Mouse (Mus musculus): ENCODE data around the gene Gpr162. TPM values are rescaled to one million over a fixed set of nuclear protein-coding genes. Genes with fewer than 3 reads are reported as not detected.

The Gpr162 gene
- total RNA-seq, 1 experiment, result 1.7 TPM

- Histone ChIP-seq H3K9ac (ENCODE audit: insufficient read depth, low read depth, low read length, poor library complexity, severe bottlenecking) (no peak overlapping the region), H3K9me3 (ENCODE audit: control insufficient read depth, insufficient read depth, low read depth, low read length) (no peaks in the 10 kb centered on the region), H3K4me3 (ENCODE audit: insufficient read depth in 1 of 2, low read depth in 1 of 2, low read length in 2 of 2, poor library complexity in 1 of 2, severe bottlenecking in 1 of 2) (no peak overlapping the region), H3K36me3 (ENCODE audit: control insufficient read depth, insufficient read depth, low read length, poor library complexity, severe bottlenecking) (no peaks in the 10 kb centered on the region), H3K4me1 (ENCODE audit: control insufficient read depth in 2 of 2, insufficient read depth in 2 of 2, low read length in 2 of 2, poor library complexity in 1 of 2) (no peaks in the 10 kb centered on the region; a peak in 1 of 4 replicates), H3K27ac (ENCODE audit: insufficient read depth, low read depth, low read length, poor library complexity, severe bottlenecking) (no peak overlapping the region)
- DNase-seq (ENCODE audit: low read depth, low spot score), result no peak
- TF ChIP-seq MAFK (IDR thresholded peaks at IDR 0.05; ENCODE audit: insufficient read depth, low read depth, low read length), result peak; percentile 56; the same call in 1 of the 2 replicates
- no peak for TF ChIP-seq ZC3H11A (IDR thresholded peaks at IDR 0.05; ENCODE audit: borderline replicate concordance, low read depth, low read length)
- in situ Hi-C loops (cut with MboI; ENCODE audit: low sequenced_read_pairs in 2 of 2, unreplicated experiment in 2 of 2), result no loop called here
Measured at GRCm38 (mm10) chr6:124890997-124891396, 27.2 kb upstream of the Gpr162 start.

DNA sequence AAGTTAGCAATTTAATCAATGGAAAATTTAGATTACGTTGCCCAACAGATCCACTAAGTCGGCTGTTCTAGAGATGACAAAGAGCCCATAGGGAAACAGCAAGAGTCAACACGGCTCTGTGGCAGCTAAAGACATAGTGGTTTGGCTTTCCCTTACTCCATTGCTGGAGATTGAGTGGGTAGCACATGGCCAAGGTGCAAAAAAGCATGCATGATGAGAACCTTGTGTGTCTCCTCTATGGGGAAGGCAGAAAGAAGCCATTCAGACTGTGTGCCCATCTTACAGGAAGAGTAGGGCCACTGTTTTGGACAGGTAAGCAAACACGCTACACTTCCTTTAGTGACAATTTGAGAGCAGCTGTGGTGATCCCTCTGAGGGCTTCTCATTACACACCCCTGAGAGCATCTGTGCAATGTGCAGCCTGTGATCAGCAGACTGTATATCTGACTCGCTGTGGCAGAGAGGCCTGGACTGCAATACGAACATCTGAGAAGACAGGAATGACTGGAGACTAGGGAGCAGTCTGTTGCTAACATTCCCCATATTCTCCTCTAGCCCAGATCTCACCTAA is 24.9 kb upstream of the Gpr162 start:
- no peaks in the 10 kb centered on the region; a peak in 1 of 4 replicates for H3K4me1 ChIP-seq (ENCODE audit: control insufficient read depth in 2 of 2, insufficient read depth in 2 of 2, low read length in 2 of 2, poor library complexity in 1 of 2)
- in situ Hi-C loops (cut with MboI; ENCODE audit: low sequenced_read_pairs in 2 of 2, unreplicated experiment in 2 of 2), result no loop called here

GRCm38 (mm10) chr6:124887986-124888385 is 24.2 kb upstream of the Gpr162 start, which contains the start of gene Cd4:
Cd4 (minus strand) TSS chr6:124888221.
- DNase-seq (ENCODE audit: low read depth, low spot score), result no peak
- in situ Hi-C loops (cut with MboI; ENCODE audit: low sequenced_read_pairs in 2 of 2, unreplicated experiment in 2 of 2), result no loop called here
- TF ChIP-seq ZC3H11A (IDR thresholded peaks at IDR 0.05; ENCODE audit: borderline replicate concordance, low read depth, low read length) (no peak), ZNF384 (IDR thresholded peaks at IDR 0.05; ENCODE audit: low read depth, low read length) (no peak), MAFK (IDR thresholded peaks at IDR 0.05; ENCODE audit: insufficient read depth, low read depth, low read length) (no peak)
- H3K36me3 ChIP-seq (ENCODE audit: control insufficient read depth, insufficient read depth, low read length, poor library complexity, severe bottlenecking), result no peaks in the 10 kb centered on the region
- H3K4me3 ChIP-seq (ENCODE audit: insufficient read depth in 1 of 2, low read depth in 1 of 2, low read length in 2 of 2, poor library complexity in 1 of 2, severe bottlenecking in 1 of 2), result no peak within 1 kb of the TSS
- H3K9ac ChIP-seq (ENCODE audit: insufficient read depth, low read depth, low read length, poor library complexity, severe bottlenecking), result no peak within 1 kb of the TSS
- H3K4me1 ChIP-seq (ENCODE audit: control insufficient read depth in 2 of 2, insufficient read depth in 2 of 2, low read length in 2 of 2, poor library complexity in 1 of 2), result no peaks in the 10 kb centered on the region; a peak in 1 of 4 replicates
- H3K9me3 ChIP-seq (ENCODE audit: control insufficient read depth, insufficient read depth, low read depth, low read length), result no peaks in the 10 kb centered on the region
- H3K27ac ChIP-seq (ENCODE audit: insufficient read depth, low read depth, low read length, poor library complexity, severe bottlenecking), result no peak within 1 kb of the TSS

More for the DNA sequence above, 24.9 kb upstream of the Gpr162 start:
- Histone ChIP-seq H3K9ac (ENCODE audit: insufficient read depth, low read depth, low read length, poor library complexity, severe bottlenecking) (no peak overlapping the region), H3K36me3 (ENCODE audit: control insufficient read depth, insufficient read depth, low read length, poor library complexity, severe bottlenecking) (no peaks in the 10 kb centered on the region), H3K27ac (ENCODE audit: insufficient read depth, low read depth, low read length, poor library complexity, severe bottlenecking) (no peak overlapping the region), H3K4me3 (ENCODE audit: insufficient read depth in 1 of 2, low read depth in 1 of 2, low read length in 2 of 2, poor library complexity in 1 of 2, severe bottlenecking in 1 of 2) (no peak overlapping the region), H3K9me3 (ENCODE audit: control insufficient read depth, insufficient read depth, low read depth, low read length) (no peaks in the 10 kb centered on the region)
- TF ChIP-seq HCFC1 (IDR thresholded peaks at IDR 0.05; ENCODE audit: borderline replicate concordance, insufficient read depth, low read length) (no peak), ZC3H11A (IDR thresholded peaks at IDR 0.05; ENCODE audit: borderline replicate concordance, low read depth, low read length) (no peak), CHD2 (IDR thresholded peaks at IDR 0.05; ENCODE audit: low read depth, low read length) (no peak), ZNF384 (IDR thresholded peaks at IDR 0.05; ENCODE audit: low read depth, low read length) (no peak), MAFK (IDR thresholded peaks at IDR 0.05; ENCODE audit: insufficient read depth, low read depth, low read length) (no peak)
- no peak for DNase-seq (ENCODE audit: low read depth, low spot score)

GRCm38 (mm10) chr6:124885956-124886381 is 22.2 kb upstream of the Gpr162 start:
- TF ChIP-seq ZC3H11A (IDR thresholded peaks at IDR 0.05; ENCODE audit: borderline replicate concordance, low read depth, low read length), result no peak
- TF ChIP-seq ZNF384 (IDR thresholded peaks at IDR 0.05; ENCODE audit: low read depth, low read length), result no peak
- TF ChIP-seq HCFC1 (IDR thresholded peaks at IDR 0.05; ENCODE audit: borderline replicate concordance, insufficient read depth, low read length), result no peak
- no peak for TF ChIP-seq MAFK (IDR thresholded peaks at IDR 0.05; ENCODE audit: insufficient read depth, low read depth, low read length)
- TF ChIP-seq CHD2 (IDR thresholded peaks at IDR 0.05; ENCODE audit: low read depth, low read length), result no peak
- Histone ChIP-seq H3K4me1 (ENCODE audit: control insufficient read depth in 2 of 2, insufficient read depth in 2 of 2, low read length in 2 of 2, poor library complexity in 1 of 2) (no peaks in the 10 kb centered on the region), H3K27ac (ENCODE audit: insufficient read depth, low read depth, low read length, poor library complexity, severe bottlenecking) (no peak overlapping the region), H3K36me3 (ENCODE audit: control insufficient read depth, insufficient read depth, low read length, poor library complexity, severe bottlenecking) (no peaks in the 10 kb centered on the region), H3K9me3 (ENCODE audit: control insufficient read depth, insufficient read depth, low read depth, low read length) (no peaks in the 10 kb centered on the region), H3K9ac (ENCODE audit: insufficient read depth, low read depth, low read length, poor library complexity, severe bottlenecking) (no peak overlapping the region), H3K4me3 (ENCODE audit: insufficient read depth in 1 of 2, low read depth in 1 of 2, low read length in 2 of 2, poor library complexity in 1 of 2, severe bottlenecking in 1 of 2) (no peak overlapping the region)
- DNase-seq (ENCODE audit: low read depth, low spot score), result no peak
- in situ Hi-C loops (cut with MboI; ENCODE audit: low sequenced_read_pairs in 2 of 2, unreplicated experiment in 2 of 2), result no loop called here

All from ES-E14 (cell line).